Mouse (Mus musculus): ENCODE results near the gene Cdkn1a.

Gene Cdkn1a

GRCm38 (mm10) chr17:29080758-29081617, 9.8 kb upstream of the Cdkn1a start:
- peak in 1 of 2 experiments; percentile 55 for DNase-seq (ENCODE audit: inconsistent age in 2 of 2, low spot score in 1 of 2)

- DNase-seq (ENCODE audit: inconsistent age in 2 of 2, low spot score in 1 of 2), result peak in 1 of 2 experiments; percentile 65
These were observed 9.0 kb upstream of the Cdkn1a start for GRCm38 (mm10) chr17:29081618-29082381.

GRCm38 (mm10) chr17:29083586-29083985, 7.2 kb upstream of the Cdkn1a start:
- DNase-seq (ENCODE audit: inconsistent age in 2 of 2, low spot score in 1 of 2), result peak; percentile 2 to 19

GRCm38 (mm10) chr17:29084656-29085055, 6.1 kb upstream of the Cdkn1a start:
- DNase-seq (ENCODE audit: inconsistent age in 2 of 2, low spot score in 1 of 2), result peak; percentile 10 to 21

- peak; percentile 3 to 13 for DNase-seq (ENCODE audit: inconsistent age in 2 of 2, low spot score in 1 of 2)
These were observed 5.5 kb upstream of the Cdkn1a start for GRCm38 (mm10) chr17:29085266-29085665.

- DNase-seq (ENCODE audit: inconsistent age in 2 of 2, low spot score in 1 of 2), result peak; percentile 1 to 13
These were observed 3.9 kb upstream of the Cdkn1a start for GRCm38 (mm10) chr17:29086916-29087315.

GRCm38 (mm10) chr17:29091348-29091944, 670 bp downstream of the Cdkn1a start:
- DNase-seq (ENCODE audit: inconsistent age in 2 of 2, low spot score in 1 of 2), result peak; percentile 6 to 27

GRCm38 (mm10) chr17:29092497-29092896, 1.7 kb downstream of the Cdkn1a start:
- DNase-seq (ENCODE audit: inconsistent age in 2 of 2, low spot score in 1 of 2), result peak; percentile 2 to 19

- DNase-seq (ENCODE audit: inconsistent age in 2 of 2, low spot score in 1 of 2), result peak; percentile 89 to 96
These were observed 2.6 kb downstream of the Cdkn1a start for GRCm38 (mm10) chr17:29093110-29093952.

GRCm38 (mm10) chr17:29093961-29094309, 3.2 kb downstream of the Cdkn1a start:
- no peak for DNase-seq (ENCODE audit: inconsistent age in 2 of 2, low spot score in 1 of 2)

- peak; percentile 89 to 93 for DNase-seq (ENCODE audit: inconsistent age in 2 of 2, low spot score in 1 of 2)
These were observed 3.8 kb downstream of the Cdkn1a start for GRCm38 (mm10) chr17:29094310-29095181.

GRCm38 (mm10) chr17:29095201-29095733, 4.5 kb downstream of the Cdkn1a start:
- DNase-seq (ENCODE audit: inconsistent age in 2 of 2, low spot score in 1 of 2), result peak; percentile 97 to 99

- no peak for DNase-seq (ENCODE audit: inconsistent age in 2 of 2, low spot score in 1 of 2)
These were observed 5.5 kb downstream of the Cdkn1a start for GRCm38 (mm10) chr17:29096245-29096644.

- DNase-seq (ENCODE audit: inconsistent age in 2 of 2, low spot score in 1 of 2), result peak in 1 of 2 experiments; percentile 20
These were observed 6.2 kb downstream of the Cdkn1a start for GRCm38 (mm10) chr17:29096851-29097561.

- DNase-seq (ENCODE audit: inconsistent age in 2 of 2, low spot score in 1 of 2), result peak in 1 of 2 experiments; percentile 21
These were observed 7.5 kb downstream of the Cdkn1a start for GRCm38 (mm10) chr17:29098291-29098690.

- DNase-seq (ENCODE audit: inconsistent age in 2 of 2, low spot score in 1 of 2), result peak in 1 of 2 experiments; percentile 17
These were observed 8.3 kb downstream of the Cdkn1a start for GRCm38 (mm10) chr17:29099076-29099475.

GRCm38 (mm10) chr17:29100627-29101026, 9.9 kb downstream of the Cdkn1a start:
- peak in 1 of 2 experiments; percentile 11 for DNase-seq (ENCODE audit: inconsistent age in 2 of 2, low spot score in 1 of 2)

GRCm38 (mm10) chr17:29110356-29110755, 19.6 kb downstream of the Cdkn1a start:
- peak in 1 of 2 experiments; percentile 10 for DNase-seq (ENCODE audit: inconsistent age in 2 of 2, low spot score in 1 of 2)

- DNase-seq (ENCODE audit: inconsistent age in 2 of 2, low spot score in 1 of 2), result peak in 1 of 2 experiments; percentile 14
These were observed 20.6 kb downstream of the Cdkn1a start for GRCm38 (mm10) chr17:29111332-29111731.
